Mouse (Mus musculus) MEL (cell line): ENCODE data around the gene Diexf. TPM values are rescaled to one million over a fixed set of nuclear protein-coding genes. Genes with fewer than 3 reads are reported as not detected.

Experiments used
- DNase-seq: peaks from one replicate; pipeline ENCODE4 v3.0.0; 2011; ENCODE audit warnings: low read depth, low spot score
- H3K27ac ChIP-seq: 2 replicates; pipeline ENCODE4 v1.5.1; 2012; ENCODE audit warnings: low read depth, mild to moderate bottlenecking, control low read depth, low read length, moderate library complexity; ENCODE audit not compliant: control insufficient read depth
- H3K27me3 ChIP-seq, 2 experiments: fragments of 150-350 bp in 1 of 2; sonication (generic) in 1 of 2; 2 replicates each; pipeline ENCODE4 v1.6.1; 2012; ENCODE audit warnings: low read length in 2 of 2, mild to moderate bottlenecking in 2 of 2, improper control_type of control experiment in 1 of 2, moderate library complexity in 1 of 2; ENCODE audit not compliant: insufficient read depth in 2 of 2, control insufficient read depth in 1 of 2
- H3K36me3 ChIP-seq, 2 experiments: 2 replicates each; pipeline ENCODE4 v1.6.1; 2012 to 2014; ENCODE audit warnings: low read length in 2 of 2, improper control_type of control experiment in 1 of 2, inconsistent platforms in 1 of 2, mild to moderate bottlenecking in 1 of 2; ENCODE audit not compliant: insufficient read depth in 2 of 2, control insufficient read depth in 1 of 2
- H3K4me1 ChIP-seq, 2 experiments: fragments of 150-350 bp in 1 of 2; sonication (generic) in 1 of 2; 2 replicates each; pipeline ENCODE4 v1.6.1; 2012; ENCODE audit warnings: low read length in 2 of 2, improper control_type of control experiment in 1 of 2, mild to moderate bottlenecking in 1 of 2; ENCODE audit not compliant: insufficient read depth in 2 of 2, control insufficient read depth in 1 of 2
- H3K4me3 ChIP-seq, 2 experiments: fragments of 150-350 bp in 1 of 2; sonication (generic) in 1 of 2; 2 replicates each; pipeline ENCODE4 v1.5.1; 2012; ENCODE audit warnings: low read depth in 2 of 2, low read length in 2 of 2, mild to moderate bottlenecking in 2 of 2, moderate library complexity in 2 of 2, control low read depth in 1 of 2, improper control_type of control experiment in 1 of 2; ENCODE audit not compliant: control insufficient read depth in 1 of 2, insufficient read depth in 1 of 2
- H3K79me2 ChIP-seq: 2 replicates; pipeline ENCODE4 v1.6.1; 2012; ENCODE audit warnings: mild to moderate bottlenecking, low read length, moderate library complexity; ENCODE audit not compliant: control insufficient read depth, poor library complexity, insufficient read depth
- H3K9ac ChIP-seq: 2 replicates; pipeline ENCODE4 v1.6.1; 2012; ENCODE audit warnings: low read depth, mild to moderate bottlenecking, control low read depth, low read length, moderate library complexity; ENCODE audit not compliant: control insufficient read depth, poor library complexity, severe bottlenecking
- H3K9me3 ChIP-seq: fragments of 150-350 bp; sonication (generic); replicated peaks from 2 replicates; pipeline ENCODE4 v1.6.1; 2012; ENCODE audit warnings: mild to moderate bottlenecking, low read length, improper control_type of control experiment, moderate library complexity; ENCODE audit not compliant: insufficient read depth
- CHD1 ChIP-seq: IDR thresholded peaks from 2 replicates; pipeline ENCODE4 v1.6.1; 2012; ENCODE audit warnings: low read depth, mild to moderate bottlenecking, inconsistent platforms, low read length, improper control_type of control experiment
- CHD2 ChIP-seq: IDR thresholded peaks from 2 replicates; pipeline ENCODE4 v1.6.1; 2011; ENCODE audit warnings: low read length, improper control_type of control experiment
- ELF1 ChIP-seq: IDR thresholded peaks from 2 replicates; pipeline ENCODE4 v1.6.1; 2014; ENCODE audit warnings: low read depth, mild to moderate bottlenecking, inconsistent platforms, low read length, improper control_type of control experiment, moderate library complexity
- GATA1 ChIP-seq: IDR thresholded peaks from 2 replicates; pipeline ENCODE4 v1.6.1; 2011; ENCODE audit warnings: low read depth, low read length, improper control_type of control experiment
- MAFK ChIP-seq: IDR thresholded peaks from 2 replicates; pipeline ENCODE4 v1.6.1; 2011; ENCODE audit warnings: low read depth, mild to moderate bottlenecking, low read length, improper control_type of control experiment, borderline replicate concordance
- MAX ChIP-seq: IDR thresholded peaks from 2 replicates; pipeline ENCODE4 v1.6.1; 2011; ENCODE audit warnings: low read length, improper control_type of control experiment
- MEF2A ChIP-seq: IDR thresholded peaks from 2 replicates; pipeline ENCODE4 v1.6.1; 2014; ENCODE audit warnings: low read depth, mild to moderate bottlenecking, inconsistent platforms, low read length, improper control_type of control experiment; ENCODE audit not compliant: poor library complexity, insufficient replicate concordance, severe bottlenecking; ENCODE audit errors: extremely low read depth
- MXI1 ChIP-seq: IDR thresholded peaks from 2 replicates; pipeline ENCODE4 v1.6.1; 2011; ENCODE audit warnings: mild to moderate bottlenecking, low read depth, low read length, improper control_type of control experiment
- MYB ChIP-seq: IDR thresholded peaks from 2 replicates; pipeline ENCODE4 v1.6.1; 2011; ENCODE audit warnings: mild to moderate bottlenecking, low read depth, low read length, improper control_type of control experiment
- NRF1 ChIP-seq: IDR thresholded peaks from 2 replicates; pipeline ENCODE4 v1.6.1; 2014; ENCODE audit warnings: low read depth, mild to moderate bottlenecking, inconsistent platforms, low read length, improper control_type of control experiment, moderate library complexity; ENCODE audit not compliant: poor library complexity, insufficient read depth, severe bottlenecking
- POLR2A ChIP-seq, 2 experiments: IDR thresholded peaks; 2 replicates each; pipeline ENCODE4 v1.6.1; 2011 to 2012; ENCODE audit warnings: low read length in 2 of 2, mild to moderate bottlenecking in 2 of 2, control low read depth in 1 of 2, improper control_type of control experiment in 1 of 2, low read depth in 1 of 2, moderate library complexity in 1 of 2; ENCODE audit not compliant: control insufficient read depth in 1 of 2, insufficient read depth in 1 of 2, poor library complexity in 1 of 2
- POLR2AphosphoS2 ChIP-seq: IDR thresholded peaks from 2 replicates; pipeline ENCODE4 v1.6.1; 2011; ENCODE audit warnings: low read length, improper control_type of control experiment
- RAD21 ChIP-seq: IDR thresholded peaks from 2 replicates; pipeline ENCODE4 v1.6.1; 2011; ENCODE audit warnings: mild to moderate bottlenecking, low read depth, low read length, improper control_type of control experiment
- SMC3 ChIP-seq: IDR thresholded peaks from 2 replicates; pipeline ENCODE4 v1.6.1; 2011; ENCODE audit warnings: low read depth, low read length, improper control_type of control experiment
- TAL1 ChIP-seq: IDR thresholded peaks from 2 replicates; pipeline ENCODE4 v1.6.1; 2012; ENCODE audit warnings: mild to moderate bottlenecking, inconsistent platforms, low read length, moderate library complexity, mixed read lengths
- TBP ChIP-seq: IDR thresholded peaks from 2 replicates; pipeline ENCODE4 v1.8.0; 2011; ENCODE audit warnings: low read depth, low read length, improper control_type of control experiment
- UBTF ChIP-seq: IDR thresholded peaks from 2 replicates; pipeline ENCODE4 v1.6.1; 2012; ENCODE audit warnings: low read depth, mild to moderate bottlenecking, inconsistent platforms, low read length, improper control_type of control experiment, moderate library complexity, borderline replicate concordance; ENCODE audit not compliant: insufficient read depth
- USF1 ChIP-seq: IDR thresholded peaks from 2 replicates; pipeline ENCODE4 v1.6.1; 2014; ENCODE audit warnings: low read depth, mild to moderate bottlenecking, inconsistent platforms, low read length, improper control_type of control experiment, moderate library complexity
- ZMIZ1 ChIP-seq: IDR thresholded peaks from 2 replicates; pipeline ENCODE4 v1.6.1; 2012; ENCODE audit warnings: low read depth, mild to moderate bottlenecking, inconsistent platforms, low read length, improper control_type of control experiment, moderate library complexity
- ZNF384 ChIP-seq: IDR thresholded peaks from 2 replicates; pipeline ENCODE4 v1.6.1; 2012; ENCODE audit warnings: low read depth, mild to moderate bottlenecking, inconsistent platforms, low read length, improper control_type of control experiment
- polyA plus RNA-seq, 2 experiments: library from polyadenylated mRNA; stranded (reverse) in 1 of 2; unstranded in 1 of 2; fragments of >175 nt in 1 of 2; fragments of >200 nt in 1 of 2; gene quantifications; 2 replicates each; pipeline versions ENCODE4 v1.2.1 to v1.2.4; 2012; ENCODE audit warnings: low replicate concordance in 2 of 2, low read depth in 1 of 2; ENCODE audit not compliant: insufficient read length in 2 of 2, insufficient read depth in 1 of 2, missing spikeins in 1 of 2
- total RNA-seq: library from RNA; depleted of rRNA; stranded (reverse); fragments of 300-350 nt; gene quantifications from 2 replicates; pipeline ENCODE4 v1.2.3, GENCODE M21; 2012

The Diexf gene
- total and polyA plus RNA-seq, 3 experiments: 20.6 to 45.4 TPM; not detected in 1

GRCm38 (mm10) chr1:193145101-193145500 is 15.0 kb upstream of the Diexf start:
- TF ChIP-seq MXI1 (no peak), MAX (no peak), TBP (no peak), POLR2A (IDR thresholded peaks at IDR 0.05; ENCODE audit: control insufficient read depth in 1 of 2, insufficient read depth in 1 of 2, low read depth in 1 of 2, low read length in 2 of 2, poor library complexity in 1 of 2) (no peak), RAD21 (no peak), MEF2A (no peak)
- Histone ChIP-seq H3K4me1 (no peaks in the 10 kb centered on the region), H3K27ac (no peak overlapping the region), H3K9ac (no peak overlapping the region), H3K79me2 (no peaks in the 10 kb centered on the region), H3K27me3 (peaks cover 8 to 11% of the 10 kb centered on the region in 2 experiments), H3K4me3 (no peak overlapping the region), H3K36me3 (no peaks in the 10 kb centered on the region), H3K9me3 (no peaks in the 10 kb centered on the region)
- DNase-seq: no peak

DNA sequence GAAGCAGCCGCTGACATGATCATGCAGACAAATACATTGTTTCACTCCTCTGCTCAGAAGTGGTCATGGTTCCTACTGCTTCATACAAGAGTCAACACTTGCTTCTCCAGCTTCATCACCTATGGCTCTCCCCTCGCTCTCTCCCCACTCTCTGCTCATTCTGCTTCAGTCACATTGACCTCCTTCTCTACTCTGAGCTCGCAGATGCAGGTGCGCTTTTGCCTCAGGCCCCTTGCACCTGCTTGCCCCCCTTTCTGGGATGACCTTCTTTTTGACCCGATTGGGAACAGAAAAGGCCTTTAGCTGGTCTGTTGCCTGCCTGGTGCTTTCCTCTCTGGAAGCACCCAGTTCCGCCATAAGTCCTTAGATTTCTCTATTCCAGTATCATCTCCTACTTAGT is 14.4 kb upstream of the Diexf start:
- Histone ChIP-seq H3K27me3 (peaks cover 8 to 11% of the 10 kb centered on the region in 2 experiments), H3K36me3 (no peaks in the 10 kb centered on the region), H3K27ac (no peak overlapping the region), H3K4me1 (no peaks in the 10 kb centered on the region), H3K9ac (no peak overlapping the region), H3K9me3 (no peaks in the 10 kb centered on the region), H3K4me3 (no peak overlapping the region), H3K79me2 (no peaks in the 10 kb centered on the region)
- TF ChIP-seq NRF1 (no peak), UBTF (no peak), TBP (no peak), MXI1 (no peak), POLR2AphosphoS2 (no peak), POLR2A (IDR thresholded peaks at IDR 0.05; ENCODE audit: control insufficient read depth in 1 of 2, insufficient read depth in 1 of 2, low read depth in 1 of 2, low read length in 2 of 2, poor library complexity in 1 of 2) (no peak), ELF1 (no peak), MAFK (no peak)
- DNase-seq: no peak

DNA sequence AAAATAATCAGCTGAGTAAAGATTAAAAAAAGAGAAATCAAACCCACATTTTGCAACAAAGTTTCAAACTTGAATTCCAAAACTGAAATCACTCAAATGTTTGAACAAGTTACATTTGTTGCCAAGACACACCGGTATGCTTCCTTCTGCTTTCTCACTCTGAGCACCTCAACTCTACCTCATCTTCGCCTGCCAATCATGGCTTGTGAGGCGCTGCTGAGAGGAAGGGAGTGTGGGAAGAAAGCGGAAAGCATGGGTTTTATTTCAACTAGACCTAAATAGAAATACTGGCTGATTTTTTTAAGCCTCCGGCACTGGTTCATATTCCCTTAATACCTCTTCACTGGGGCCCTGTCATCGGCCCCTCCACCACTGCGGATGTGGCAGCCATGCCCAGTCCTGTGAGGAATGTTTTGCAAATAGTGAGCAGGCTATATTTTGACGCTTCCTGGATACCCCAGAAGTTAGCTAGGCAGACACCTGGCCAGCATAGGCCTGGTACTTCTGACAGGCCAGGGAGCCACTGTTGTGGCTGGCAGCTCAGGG is 12.5 kb upstream of the Diexf start:
- no peaks in the 10 kb centered on the region for H3K79me2 ChIP-seq
- no peak overlapping the region for H3K27ac ChIP-seq
- no peak overlapping the region for H3K4me3 ChIP-seq
- DNase-seq: no peak
- peaks cover 9 to 11% of the 10 kb centered on the region in 2 experiments for H3K27me3 ChIP-seq
- no peak overlapping the region for H3K9ac ChIP-seq
- no peaks in the 10 kb centered on the region for H3K36me3 ChIP-seq
- TF ChIP-seq SMC3 (no peak), MYB (no peak), NRF1 (no peak), USF1 (no peak), ZMIZ1 (no peak), POLR2A (IDR thresholded peaks at IDR 0.05; ENCODE audit: control insufficient read depth in 1 of 2, insufficient read depth in 1 of 2, low read depth in 1 of 2, low read length in 2 of 2, poor library complexity in 1 of 2) (no peak), GATA1 (no peak), TAL1 (no peak), CHD1 (no peak), MAFK (no peak), ZNF384 (no peak), CHD2 (no peak), MXI1 (no peak)
- H3K4me1 ChIP-seq: no peaks in the 10 kb centered on the region
- no peaks in the 10 kb centered on the region for H3K9me3 ChIP-seq
